ENCODE assay signal across 11 mouse cellular contexts in the genomic region with DNA sequence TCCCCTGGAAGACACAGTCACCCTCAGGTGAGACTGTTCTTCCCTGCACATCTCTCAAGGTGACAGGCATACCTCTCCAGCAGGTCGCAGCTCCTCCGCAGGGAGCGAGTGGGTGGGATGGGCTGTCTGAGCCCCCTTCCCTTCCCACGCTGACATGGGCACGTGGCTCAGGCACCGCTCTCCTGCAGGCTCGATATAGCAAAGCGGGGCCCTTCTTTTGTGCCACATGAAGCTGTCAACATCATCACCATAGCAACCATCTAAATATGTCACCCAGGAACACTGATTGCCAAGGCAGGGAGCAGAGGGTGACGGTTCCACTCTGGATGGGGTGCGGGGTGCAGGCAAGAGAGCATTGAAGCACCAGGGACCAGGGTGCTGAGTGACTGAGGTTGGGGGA. TPM values are rescaled to one million over a fixed set of nuclear protein-coding genes. Genes with fewer than 3 reads are reported as not detected.
DNase-seq lines count a peak whose midpoint lies in the region; ATAC-seq lines count a peak whose summit lies in the region.
"Had no signal": no experiment of that assay in that cellular context is flagged by ENCODE, and none has a peak within 500 bp of the region (broad histone marks: within the 10 kb centered on the region; RNA-seq: fewer than 3 reads in every experiment).

No protein-coding gene starts in this region.

- no peaks in the 10 kb centered on the region for H3K9me3 ChIP-seq in forebrain, embryonic 13.5 days (replicated peaks)
- H3K9me3 ChIP-seq in forebrain, embryonic 11.5 days (ENCODE audit: control insufficient read depth, low read length), result no peaks in the 10 kb centered on the region; the same call in 1 of the 2 replicates

- peaks cover 26% of the 10 kb centered on the region for H3K4me1 ChIP-seq in forebrain, embryonic 13.5 days
- peaks cover 7% of the 10 kb centered on the region for H3K4me1 ChIP-seq in forebrain, embryonic 11.5 days (replicated peaks; ENCODE audit: control insufficient read depth, insufficient read depth, low read length)

- H3K36me3 ChIP-seq in forebrain, embryonic 13.5 days (ENCODE audit: poor library complexity, severe bottlenecking), result no peaks in the 10 kb centered on the region
- H3K36me3 ChIP-seq in forebrain, embryonic 11.5 days (ENCODE audit: control insufficient read depth, insufficient read depth, low read length), result no peaks in the 10 kb centered on the region

- peak; percentile 63 for ATAC-seq in forebrain, embryonic 13.5 days
- no peak for ATAC-seq in forebrain, embryonic 11.5 days (replicated peaks; ENCODE audit: low FRiP score)

- H3K27ac ChIP-seq in forebrain, embryonic 13.5 days, result peak overlapping the region; percentile 37; the same call in 1 of the 2 replicates
- H3K27ac ChIP-seq in forebrain, embryonic 11.5 days (ENCODE audit: low read depth, low read length), result no peak overlapping the region

- no peak overlapping the region for H3K4me3 ChIP-seq in forebrain, embryonic 13.5 days
- H3K4me3 ChIP-seq in forebrain, embryonic 11.5 days (ENCODE audit: low read depth, low read length), result no peak overlapping the region

- intact Hi-C loops in left cerebral cortex, postnatal 14 days (cut with DNase I), result no loop called here

- peaks cover 16% of the 10 kb centered on the region; the same call in 1 of the 2 replicates for H3K27me3 ChIP-seq in forebrain, embryonic 13.5 days
- H3K27me3 ChIP-seq in forebrain, embryonic 11.5 days (ENCODE audit: control insufficient read depth, insufficient read depth, low read length), result no peaks in the 10 kb centered on the region; the same call in 1 of the 2 replicates

- H3K4me2 ChIP-seq in forebrain, embryonic 13.5 days, result peak overlapping the region; percentile 20
- no peak overlapping the region for H3K4me2 ChIP-seq in forebrain, embryonic 11.5 days (ENCODE audit: low read depth, low read length, severe bottlenecking)

- no peak for DNase-seq in forebrain, embryonic 11.5 days (ENCODE audit: low spot score)
- DNase-seq in retina, postnatal 1 day, result peak; percentile 44
- no peak for DNase-seq in retina, embryonic 14.5 days (ENCODE audit: low spot score)
- peak; percentile 70 to 76 for DNase-seq in left cerebral cortex, postnatal 14 days (ENCODE audit: low spot score in 2 of 2)
- no peak for DNase-seq in yolk sac, embryonic 10.5 days (ENCODE audit: low spot score)
- no peak for DNase-seq in cerebellum, adult 9-10 months
- DNase-seq in cerebellum, adult 18-20 months, result no peak
- DNase-seq: adrenal gland, postnatal 10 days; cerebellum, postnatal 14 days; lung, postnatal 36 days had no signal

- 30% methylated on average over 10 of the region's 10 CpGs for WGBS in forebrain, embryonic 13.5 days
- 54% methylated on average over 10 of the region's 10 CpGs for WGBS in forebrain, embryonic 11.5 days

- H3K9ac ChIP-seq in forebrain, embryonic 13.5 days, result peak overlapping the region; percentile 41; the same call in 1 of the 2 replicates
- no peak overlapping the region for H3K9ac ChIP-seq in forebrain, embryonic 11.5 days (ENCODE audit: low read length)

RNA-seq across cellular contexts. Expression of gene Gng7, which starts 13.6 kb away (rescaled TPM):
- 14.8 and 17.6 TPM in 2 replicates for polyA plus RNA-seq in forebrain, embryonic 13.5 days (2015; fragmentation: Nextera tagmentation; extraction: Ambion mirVana)
- polyA plus RNA-seq in forebrain, embryonic 11.5 days (2014; fragmentation: Nextera tagmentation; extraction: Ambion mirVana), result 8.0 and 9.2 TPM in 2 replicates
- 100 to 1,000 TPM; 120 to 135 TPM for total RNA-seq in left cerebral cortex, postnatal 14 days (2021)

RNA-seq across cellular contexts. Expression of gene Diras1, which starts 24.3 kb away (rescaled TPM):
- polyA plus RNA-seq in forebrain, embryonic 13.5 days (2015; fragmentation: Nextera tagmentation; extraction: Ambion mirVana), result 13.4 and 15.0 TPM in 2 replicates
- polyA plus RNA-seq in forebrain, embryonic 11.5 days (2014; fragmentation: Nextera tagmentation; extraction: Ambion mirVana), result 1.5 and 2.2 TPM in 2 replicates
- 100 to 1,000 TPM; 113 to 117 TPM for total RNA-seq in left cerebral cortex, postnatal 14 days (2021)

RNA-seq across cellular contexts. Expression of gene Slc39a3, which starts 36.1 kb away (rescaled TPM):
- 33.4 and 37.8 TPM in 2 replicates for polyA plus RNA-seq in forebrain, embryonic 13.5 days (2015; fragmentation: Nextera tagmentation; extraction: Ambion mirVana)
- polyA plus RNA-seq in forebrain, embryonic 11.5 days (2014; fragmentation: Nextera tagmentation; extraction: Ambion mirVana), result 19.4 and 21.6 TPM in 2 replicates
- 10 to 100 TPM; 70.9 to 76.3 TPM for total RNA-seq in left cerebral cortex, postnatal 14 days (2021)

RNA-seq across cellular contexts. Expression of gene Sgta, which starts 58.8 kb away (rescaled TPM):
- polyA plus RNA-seq in forebrain, embryonic 13.5 days (2015; fragmentation: Nextera tagmentation; extraction: Ambion mirVana), result 273 and 305 TPM in 2 replicates
- polyA plus RNA-seq in forebrain, embryonic 11.5 days (2014; fragmentation: Nextera tagmentation; extraction: Ambion mirVana), result 259 and 265 TPM in 2 replicates
- 100 to 1,000 TPM; 178 to 186 TPM for total RNA-seq in left cerebral cortex, postnatal 14 days (2021)

Comparison
In these comparisons a context has a peak if more than half of its experiments do, and no peak if none do; other contexts are left out.
1. DNase-seq: peak in retina, postnatal 1 day (single experiment) and left cerebral cortex, postnatal 14 days (2 of 2); none in forebrain, embryonic 11.5 days (single experiment), retina, embryonic 14.5 days (single experiment), yolk sac, embryonic 10.5 days (single experiment), cerebellum, adult 9-10 months (single experiment) and cerebellum, adult 18-20 months (0 of 2).